Mouse (Mus musculus) subcutaneous adipose tissue, adult 2 months (tissue): ENCODE measurements around the gene Vmn2r97. TPM values are rescaled to one million over a fixed set of nuclear protein-coding genes. Genes with fewer than 3 reads are reported as not detected.

Experiments
- polyA plus RNA-seq: library from polyadenylated mRNA; depleted of rRNA; stranded (reverse); fragments of >200 nt; gene quantifications from 2 replicates; pipeline ENCODE4 v1.2.3, GENCODE M21; 2012; ENCODE audit warnings: low replicate concordance; rRNA removed

Gene Vmn2r97
- polyA plus RNA-seq: not detected in 2 replicates

GRCm38 (mm10) chr17:18914000-18914399 lies at the start of gene Vmn2r97:
Vmn2r97 (plus strand) TSS chr17:18914300.

Other genes starting within 250 kb of the Vmn2r97 start
- gene Vmn2r98, start 139.2 kb downstream of the Vmn2r97 start, polyA plus RNA-seq: not detected in 2 replicates